Mouse (Mus musculus) testis, adult 2 months (tissue): ENCODE results near the gene Arpc1b. TPM values are rescaled to one million over a fixed set of nuclear protein-coding genes. Genes with fewer than 3 reads are reported as not detected.

ENCODE experiments used
- H3K27ac ChIP-seq: fragments of 200-500 bp; 2 replicates; pipeline ENCODE4 v1.5.1; 2012; ENCODE audit warnings: low read depth, low read length; ENCODE audit not compliant: control insufficient read depth, insufficient read depth
- H3K27me3 ChIP-seq: fragments of 200-500 bp; 2 replicates; pipeline ENCODE4 v1.6.1; 2012; ENCODE audit warnings: mild to moderate bottlenecking, low read length, moderate library complexity; ENCODE audit not compliant: control insufficient read depth, insufficient read depth
- H3K36me3 ChIP-seq: fragments of 200-500 bp; 2 replicates; pipeline ENCODE4 v1.6.1; 2012; ENCODE audit warnings: mild to moderate bottlenecking, low read length; ENCODE audit not compliant: control insufficient read depth, insufficient read depth
- H3K4me1 ChIP-seq: fragments of 200-500 bp; 2 replicates; pipeline ENCODE4 v1.6.1; 2012; ENCODE audit warnings: low read length; ENCODE audit not compliant: control insufficient read depth, insufficient read depth
- H3K4me3 ChIP-seq: fragments of 200-500 bp; 2 replicates; pipeline ENCODE4 v1.5.1; 2012; ENCODE audit warnings: low read depth, mild to moderate bottlenecking, low read length, moderate library complexity, mixed read lengths; ENCODE audit not compliant: control insufficient read depth
- CTCF ChIP-seq: fragments of 200-500 bp; IDR thresholded peaks from 2 replicates; pipeline ENCODE4 v1.5.1; 2012; ENCODE audit warnings: low read depth, mild to moderate bottlenecking, inconsistent platforms, low read length, moderate library complexity; ENCODE audit not compliant: control insufficient read depth, insufficient read depth, insufficient replicate concordance
- POLR2A ChIP-seq: fragments of 200-500 bp; IDR thresholded peaks from 2 replicates; pipeline ENCODE4 v1.6.1; 2012; ENCODE audit warnings: low read depth, mild to moderate bottlenecking, inconsistent platforms, low read length, moderate library complexity; ENCODE audit not compliant: control insufficient read depth
- polyA plus RNA-seq: library from polyadenylated mRNA; depleted of rRNA; stranded (reverse); fragments of >200 nt; gene quantifications from 2 replicates; pipeline ENCODE4 v1.2.3, GENCODE M21; 2012

Arpc1b gene
- polyA plus RNA-seq, 1 experiment = 71.7 TPM

GRCm38 (mm10) chr5:145102706-145103105 is 11.3 kb upstream of the Arpc1b start:
- H3K36me3 ChIP-seq = peaks cover 1% of the 10 kb centered on the region; the same call in 1 of the 2 replicates
- no peak overlapping the region for H3K4me3 ChIP-seq
- TF ChIP-seq POLR2A (no peak), CTCF (no peak)
- no peaks in the 10 kb centered on the region for H3K27me3 ChIP-seq
- no peak overlapping the region for H3K27ac ChIP-seq
- no peaks in the 10 kb centered on the region for H3K4me1 ChIP-seq

DNA sequence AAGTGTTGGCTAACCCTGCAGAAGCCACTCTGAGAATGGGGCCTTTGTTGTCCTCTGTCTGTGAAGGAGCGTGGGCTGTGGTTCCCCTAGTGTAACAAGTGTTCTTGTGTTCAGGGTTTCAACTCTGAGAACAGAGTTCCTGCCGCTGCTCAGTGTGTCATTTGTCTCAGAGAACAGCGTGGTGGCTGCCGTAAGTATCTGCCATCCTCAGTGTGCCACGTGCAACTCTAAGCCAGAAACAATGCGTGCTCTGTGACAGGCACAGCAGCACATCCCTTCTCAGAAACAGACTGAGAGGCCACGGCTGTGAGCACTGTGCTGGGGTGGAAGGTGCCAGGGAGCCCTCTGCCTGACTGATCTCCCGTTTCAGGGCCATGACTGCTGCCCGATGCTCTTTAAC is 9.7 kb upstream of the Arpc1b start:
- Histone ChIP-seq H3K4me1 (no peaks in the 10 kb centered on the region), H3K27me3 (no peaks in the 10 kb centered on the region), H3K27ac (peak overlapping the region; percentile 67), H3K4me3 (no peak overlapping the region), H3K36me3 (peaks cover 1% of the 10 kb centered on the region; the same call in 1 of the 2 replicates)
- TF ChIP-seq POLR2A (peak; percentile 52; the same call in 1 of the 2 replicates), CTCF (no peak)

GRCm38 (mm10) chr5:145105694-145106275 is 8.2 kb upstream of the Arpc1b start:
- Histone ChIP-seq H3K27me3 (no peaks in the 10 kb centered on the region), H3K4me3 (no peak overlapping the region), H3K36me3 (no peaks in the 10 kb centered on the region; the same call in 1 of the 2 replicates), H3K27ac (peak overlapping the region; percentile 16; the same call in 1 of the 2 replicates), H3K4me1 (no peaks in the 10 kb centered on the region)
- TF ChIP-seq CTCF = no peak
- TF ChIP-seq POLR2A = no peak

GRCm38 (mm10) chr5:145110401-145110800 is 3.6 kb upstream of the Arpc1b start:
- no peak overlapping the region for H3K4me3 ChIP-seq
- no peaks in the 10 kb centered on the region for H3K27me3 ChIP-seq
- H3K4me1 ChIP-seq = peaks cover 10% of the 10 kb centered on the region
- no peak overlapping the region for H3K27ac ChIP-seq
- TF ChIP-seq POLR2A = no peak
- no peak for TF ChIP-seq CTCF
- no peaks in the 10 kb centered on the region; the same call in 1 of the 2 replicates for H3K36me3 ChIP-seq

- Histone ChIP-seq H3K27ac (no peak overlapping the region), H3K4me1 (peaks cover 12% of the 10 kb centered on the region), H3K27me3 (no peaks in the 10 kb centered on the region), H3K4me3 (no peak overlapping the region), H3K36me3 (no peaks in the 10 kb centered on the region)
- TF ChIP-seq POLR2A = no peak
- TF ChIP-seq CTCF = no peak
These were observed 1.4 kb upstream of the Arpc1b start for GRCm38 (mm10) chr5:145112566-145112965.

- Histone ChIP-seq H3K36me3 (no peaks in the 10 kb centered on the region), H3K27ac (no peak overlapping the region), H3K4me3 (no peak overlapping the region; the same call in 1 of the 2 replicates), H3K4me1 (peaks cover 12% of the 10 kb centered on the region), H3K27me3 (no peaks in the 10 kb centered on the region)
- TF ChIP-seq POLR2A (no peak), CTCF (no peak)
These were observed 599 bp upstream of the Arpc1b start for GRCm38 (mm10) chr5:145113416-145113815.

DNA sequence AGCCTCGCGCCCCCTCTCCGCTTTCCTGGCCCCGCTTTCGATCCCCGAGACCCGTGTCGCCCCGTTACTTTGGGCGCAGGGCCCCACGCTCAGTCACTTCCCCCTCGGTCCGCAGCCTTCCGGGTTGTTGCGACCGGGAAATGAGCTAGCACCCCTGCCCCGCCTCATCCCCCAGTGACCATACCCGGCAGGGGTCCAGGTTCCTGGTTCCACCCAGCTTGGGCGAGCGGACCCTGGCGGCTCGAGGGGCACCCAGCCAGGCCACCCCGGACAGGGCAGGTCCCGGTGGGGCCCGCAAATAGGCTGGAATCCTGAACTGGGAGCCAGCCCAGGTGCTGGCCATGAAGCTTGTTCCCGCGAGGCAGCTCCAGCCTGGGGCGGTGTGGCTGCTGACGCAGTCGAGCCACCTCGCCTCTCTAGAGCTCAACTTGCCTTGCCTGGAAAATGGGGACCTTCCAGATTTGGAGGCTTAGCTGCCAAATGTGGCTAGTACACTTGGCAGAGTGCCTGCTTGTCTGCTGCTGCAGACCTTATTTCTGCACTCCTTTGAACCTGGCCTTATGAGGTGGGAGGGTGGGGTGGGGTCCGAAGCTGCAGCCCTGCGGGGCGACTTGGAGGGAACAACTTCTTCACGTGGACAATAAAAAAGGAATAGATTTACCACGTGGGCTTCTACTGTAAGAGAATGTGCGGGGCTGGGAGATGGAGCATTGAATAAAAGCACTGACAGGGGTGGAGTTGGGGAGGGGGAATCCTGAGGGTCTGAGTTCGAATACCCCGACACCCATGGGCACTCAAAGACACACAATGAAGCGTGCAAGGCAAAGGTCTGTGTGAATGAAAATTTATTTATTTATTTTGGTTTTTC is 825 bp downstream of the Arpc1b start:
- Histone ChIP-seq H3K27me3 (no peaks in the 10 kb centered on the region), H3K27ac (peak overlapping the region; percentile 77), H3K4me3 (peak overlapping the region; percentile 87), H3K4me1 (peaks cover 12% of the 10 kb centered on the region), H3K36me3 (no peaks in the 10 kb centered on the region)
- no peak for TF ChIP-seq CTCF
- TF ChIP-seq POLR2A = no peak
